Mouse (Mus musculus) ES-E14 (cell line): ENCODE measurements around the gene Iqca.

Experiments used
- CHD2 ChIP-seq: IDR thresholded peaks from 2 replicates; pipeline ENCODE4 v1.6.1; 2014; ENCODE audit warnings: mild to moderate bottlenecking, low read depth, low read length, inconsistent platforms
- HCFC1 ChIP-seq: IDR thresholded peaks from 2 replicates; pipeline ENCODE4 v1.6.1; 2012; ENCODE audit warnings: low read length, inconsistent platforms, borderline replicate concordance; ENCODE audit not compliant: insufficient read depth
- ZC3H11A ChIP-seq: IDR thresholded peaks from 2 replicates; pipeline ENCODE4 v1.6.1; 2012; ENCODE audit warnings: low read depth, mild to moderate bottlenecking, inconsistent platforms, low read length, borderline replicate concordance
- ZNF384 ChIP-seq: IDR thresholded peaks from 2 replicates; pipeline ENCODE4 v1.6.1; 2012; ENCODE audit warnings: low read depth, low read length, inconsistent platforms

DNA sequence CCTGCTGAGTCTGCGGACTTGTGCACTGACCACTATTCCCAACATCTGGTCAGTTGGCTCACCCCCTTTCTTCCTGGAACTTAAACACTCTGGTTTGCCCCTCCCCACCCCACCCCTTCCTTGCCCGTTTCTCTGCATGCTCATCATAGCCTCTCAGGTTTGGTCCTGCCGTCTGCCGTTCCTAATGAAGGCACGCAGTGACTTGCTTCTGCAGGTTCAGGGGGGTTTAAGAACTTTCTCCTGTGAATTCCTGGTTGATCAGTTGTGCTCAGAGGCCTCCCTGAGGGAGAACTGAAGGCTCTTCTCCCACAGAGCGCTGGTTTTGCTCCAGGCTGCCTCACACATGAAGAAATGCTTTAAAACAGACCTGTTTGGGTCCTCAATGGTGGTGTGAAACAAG is 30.4 kb upstream of the Iqca start:
- TF ChIP-seq HCFC1 (no peak), ZC3H11A (no peak), ZNF384 (no peak), CHD2 (no peak)
